Mouse (Mus musculus) forebrain, postnatal 0 days (tissue): ENCODE data around the gene Papola. TPM values are rescaled to one million over a fixed set of nuclear protein-coding genes. Genes with fewer than 3 reads are reported as not detected.

Experiments
- ATAC-seq: fragments of 200-750 bp; cut with Nextera tagmentation; 2 replicates; pipeline ENCODE4 v1.8.0; 2017; ENCODE audit warnings: mild to moderate bottlenecking, moderate library complexity
- DNase-seq: peaks from one replicate; pipeline ENCODE4 v3.0.0-alpha.2; 2015
- H3K27ac ChIP-seq: fragments of 300-500 bp; sonication (generic); 2 replicates; pipeline ENCODE4 v1.5.1; 2014; ENCODE audit warnings: low read depth, mild to moderate bottlenecking, antibody characterized with exemption, low read length, moderate library complexity, mixed read lengths
- H3K27me3 ChIP-seq: fragments of 300-500 bp; sonication (generic); 2 replicates; pipeline ENCODE4 v1.6.1; 2014; ENCODE audit warnings: mild to moderate bottlenecking, low read length, mixed read lengths; ENCODE audit not compliant: insufficient read depth
- H3K36me3 ChIP-seq: fragments of 300-500 bp; sonication (generic); 2 replicates; pipeline ENCODE4 v1.6.1; 2014; ENCODE audit warnings: mild to moderate bottlenecking, moderate library complexity; ENCODE audit not compliant: insufficient read depth
- H3K4me1 ChIP-seq: fragments of 300-500 bp; sonication (generic); 2 replicates; pipeline ENCODE4 v1.6.1; 2014; ENCODE audit warnings: antibody characterized with exemption; ENCODE audit not compliant: insufficient read depth
- H3K4me2 ChIP-seq: fragments of 300-500 bp; sonication (generic); 2 replicates; pipeline ENCODE4 v1.6.1; 2014; ENCODE audit warnings: low read depth, mild to moderate bottlenecking, moderate library complexity
- H3K4me3 ChIP-seq: fragments of 300-500 bp; sonication (generic); 2 replicates; pipeline ENCODE4 v1.5.1; 2014; ENCODE audit warnings: low read depth, low read length, mixed read lengths
- H3K9ac ChIP-seq: fragments of 300-500 bp; sonication (generic); 2 replicates; pipeline ENCODE4 v1.6.1; 2014; ENCODE audit warnings: mild to moderate bottlenecking
- H3K9me3 ChIP-seq: fragments of 300-500 bp; sonication (generic); 2 replicates; pipeline ENCODE4 v1.6.1; 2016; ENCODE audit warnings: low read length
- CTCF ChIP-seq: sonication (generic); IDR thresholded peaks from 2 replicates; pipeline ENCODE4 v1.5.1; 2016; ENCODE audit warnings: antibody characterized with exemption, control low read depth, low read depth
- WGBS: fragments of 180-500 bp; shearing (Covaris S2); extraction: QIAGEN DNeasy Blood & Tissue Kit; methylation state at CpG from one replicate; pipeline ENCODE4 v1.1.7; 2014; 5-methylcytosine and 5-hydroxymethylcytosine counted together
- polyA plus RNA-seq: library from polyadenylated mRNA; unstranded; fragments of >200 nt; fragmentation: Nextera tagmentation; extraction: Ambion mirVana; gene quantifications from 2 replicates; pipeline ENCODE4 v1.2.1, GENCODE M21; 2015
- total RNA-seq: library from RNA; depleted of rRNA; stranded (reverse); fragments of >200 nt; gene quantifications from 2 replicates; pipeline ENCODE4 v1.2.3, GENCODE M21; 2014

Papola gene
- total and polyA plus RNA-seq, 2 experiments from 2014 or later: 110 to 131 TPM

DNA sequence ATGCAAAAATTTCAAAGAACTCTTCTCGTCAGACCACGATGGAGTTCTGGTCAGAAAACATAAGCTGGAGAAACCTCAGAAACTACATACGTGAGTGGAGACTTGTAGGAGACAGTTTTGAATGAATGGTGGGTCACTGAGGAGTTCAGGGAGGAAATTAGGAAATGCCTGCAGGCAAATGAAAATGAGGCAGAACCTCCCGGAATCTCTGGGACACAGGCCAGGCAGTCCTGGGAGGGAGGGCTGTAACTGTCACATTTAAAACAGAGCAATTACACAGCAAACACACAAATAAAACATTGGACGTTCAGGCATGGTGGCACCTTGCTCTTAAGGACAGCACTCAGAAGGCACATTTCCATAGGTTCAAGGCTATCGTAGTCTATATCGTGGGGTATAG, 9.6 kb upstream of the Papola start:
- no peaks in the 10 kb centered on the region for H3K36me3 ChIP-seq
- H3K4me3 ChIP-seq: no peak overlapping the region
- no peak for ATAC-seq
- TF ChIP-seq CTCF: no peak
- H3K4me2 ChIP-seq: no peak overlapping the region
- no peak overlapping the region for H3K27ac ChIP-seq
- H3K9ac ChIP-seq: no peak overlapping the region
- no peak for DNase-seq
- no peaks in the 10 kb centered on the region for H3K4me1 ChIP-seq
- no peaks in the 10 kb centered on the region for H3K9me3 ChIP-seq
- 62% methylated on average over 7 of the region's 7 CpGs for WGBS
- no peaks in the 10 kb centered on the region for H3K27me3 ChIP-seq

DNA sequence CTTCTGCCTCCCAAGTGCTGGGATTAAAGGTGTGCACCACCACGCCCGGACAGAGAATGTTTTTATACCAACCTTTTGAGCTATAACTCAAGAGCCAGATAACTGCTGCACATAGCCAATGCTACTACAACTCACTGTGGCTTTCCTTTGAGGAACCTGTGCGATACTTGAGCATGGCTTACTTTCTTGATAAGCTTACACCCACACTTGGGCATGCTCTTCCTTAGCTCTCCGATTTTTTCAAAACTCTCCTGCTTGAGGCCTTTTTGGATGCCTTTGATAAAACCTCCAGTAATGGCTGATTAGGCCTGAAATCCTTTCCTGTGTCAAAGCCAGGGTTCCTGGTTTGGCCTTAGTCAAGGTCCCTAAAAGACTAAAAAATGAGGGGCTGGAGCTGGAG, 6.8 kb upstream of the Papola start:
- Histone ChIP-seq H3K4me2 (no peak overlapping the region), H3K27me3 (no peaks in the 10 kb centered on the region), H3K36me3 (no peaks in the 10 kb centered on the region), H3K9me3 (no peaks in the 10 kb centered on the region), H3K9ac (no peak overlapping the region), H3K27ac (no peak overlapping the region), H3K4me1 (no peaks in the 10 kb centered on the region), H3K4me3 (no peak overlapping the region)
- DNase-seq (no peak), ATAC-seq (no peak)
- 89% methylated on average over 4 of the region's 4 CpGs for whole genome bisulfite sequencing
- no peak for TF ChIP-seq CTCF

DNA sequence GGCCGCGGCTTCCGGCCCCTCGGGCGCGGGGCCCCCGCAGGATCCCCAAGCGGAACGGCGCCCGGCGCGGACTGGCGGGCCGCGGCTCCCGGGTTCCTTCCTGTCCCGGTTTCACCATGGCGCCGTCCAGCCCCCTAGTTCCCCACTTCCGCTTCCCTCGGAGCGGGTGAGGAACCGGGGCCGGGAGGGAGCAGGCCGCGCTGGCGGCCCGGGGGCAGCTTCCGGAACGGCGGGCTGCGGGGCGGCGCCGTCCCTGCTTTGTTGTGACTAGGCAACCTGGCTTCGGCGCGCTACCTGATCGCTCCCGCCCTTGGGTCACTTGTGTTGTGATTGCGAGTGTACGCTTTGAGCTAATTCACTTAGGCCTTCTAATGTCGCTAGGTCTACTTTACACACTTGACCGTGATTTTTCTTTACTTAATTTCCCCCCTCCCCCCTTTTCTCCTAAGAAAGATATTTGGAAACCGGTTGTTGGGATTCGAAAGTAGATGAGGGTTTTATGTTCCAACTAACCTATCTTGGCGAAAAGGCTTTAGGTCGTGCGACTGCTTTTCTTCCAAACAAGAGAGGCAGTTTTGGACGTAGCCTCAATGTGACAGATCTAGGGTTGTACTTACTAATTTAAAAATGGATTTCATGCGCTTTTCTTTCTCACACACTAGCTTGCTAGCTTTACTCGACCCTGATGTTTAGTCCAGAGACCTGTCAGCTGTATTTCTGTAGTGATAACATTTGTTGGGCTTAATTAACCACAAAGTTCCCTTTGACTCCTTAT, 693 bp downstream of the Papola start:
- peak overlapping the region; percentile 68 for H3K4me3 ChIP-seq
- H3K4me2 ChIP-seq: peak overlapping the region; percentile 82
- DNase-seq (no peak), ATAC-seq (peak; percentile 68)
- H3K9me3 ChIP-seq: no peaks in the 10 kb centered on the region
- H3K27ac ChIP-seq: peak overlapping the region; percentile 96
- no peak for TF ChIP-seq CTCF
- 1% methylated on average over 50 of the region's 53 CpGs for WGBS
- no peaks in the 10 kb centered on the region for H3K27me3 ChIP-seq
- peak overlapping the region; percentile 86 for H3K9ac ChIP-seq
- no peaks in the 10 kb centered on the region for H3K36me3 ChIP-seq
- H3K4me1 ChIP-seq: peaks cover 18% of the 10 kb centered on the region; the same call in 1 of the 2 replicates

DNA sequence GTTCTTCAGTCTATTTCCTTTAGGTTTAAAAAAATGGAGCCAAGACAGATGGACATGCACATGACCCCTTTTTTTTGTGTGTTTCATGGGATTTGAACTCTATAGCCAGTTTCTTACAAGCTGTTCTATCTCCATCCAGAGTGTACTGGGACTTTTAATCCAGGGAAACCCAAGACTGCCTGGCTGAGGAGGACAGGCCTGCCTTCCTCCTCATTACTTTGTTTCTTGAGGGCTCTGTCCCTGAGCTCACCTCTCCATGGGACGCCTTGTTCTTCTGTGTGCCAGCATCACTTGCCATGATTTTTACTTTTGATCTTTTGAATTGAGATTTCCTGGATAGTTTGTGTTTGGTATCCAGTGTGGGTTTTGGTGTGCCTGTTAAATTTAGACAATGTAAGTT, 1.6 kb downstream of the Papola start:
- no peaks in the 10 kb centered on the region for H3K36me3 ChIP-seq
- H3K27me3 ChIP-seq: no peaks in the 10 kb centered on the region
- 0 out of 2 replicates have a peak overlapping the region, but pooled peaks have one; percentile 68 for H3K4me3 ChIP-seq
- DNase-seq: no peak
- H3K27ac ChIP-seq: no peak overlapping the region
- no peaks in the 10 kb centered on the region for H3K9me3 ChIP-seq
- 71% methylated on average over 1 of the region's 1 CpGs for WGBS
- peaks cover 18% of the 10 kb centered on the region; the same call in 1 of the 2 replicates for H3K4me1 ChIP-seq
- H3K4me2 ChIP-seq: peak overlapping the region; percentile 82
- no peak overlapping the region for H3K9ac ChIP-seq
- no peak for TF ChIP-seq CTCF
- ATAC-seq: no peak

DNA sequence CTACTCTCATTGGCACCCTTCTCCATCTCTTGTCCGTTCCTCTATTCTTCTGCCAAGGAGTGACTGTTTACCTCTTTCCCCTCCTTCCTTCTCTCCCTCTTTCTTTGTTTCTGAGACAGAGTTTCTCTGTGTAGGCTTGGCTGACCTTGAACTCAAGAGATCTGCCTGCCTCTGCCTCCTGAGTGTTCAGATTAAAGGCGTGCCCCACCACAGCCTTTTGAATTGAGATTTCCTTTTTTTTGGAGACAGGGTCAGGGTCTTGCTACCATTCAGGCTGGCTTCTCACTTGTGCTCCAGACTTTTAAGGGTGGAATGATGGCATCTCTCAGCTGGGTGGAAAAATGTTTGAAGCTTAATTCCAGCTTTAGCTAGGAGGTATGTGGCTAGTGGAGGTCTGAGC, 3.1 kb downstream of the Papola start:
- no peak for ATAC-seq
- Histone ChIP-seq H3K27me3 (no peaks in the 10 kb centered on the region), H3K9ac (no peak overlapping the region), H3K4me3 (no peak overlapping the region), H3K4me1 (peaks cover 18% of the 10 kb centered on the region; the same call in 1 of the 2 replicates), H3K4me2 (no peak overlapping the region), H3K27ac (no peak overlapping the region), H3K36me3 (no peaks in the 10 kb centered on the region), H3K9me3 (no peaks in the 10 kb centered on the region)
- no peak for DNase-seq
- WGBS: 95% methylated on average over 2 of the region's 2 CpGs
- no peak for TF ChIP-seq CTCF

DNA sequence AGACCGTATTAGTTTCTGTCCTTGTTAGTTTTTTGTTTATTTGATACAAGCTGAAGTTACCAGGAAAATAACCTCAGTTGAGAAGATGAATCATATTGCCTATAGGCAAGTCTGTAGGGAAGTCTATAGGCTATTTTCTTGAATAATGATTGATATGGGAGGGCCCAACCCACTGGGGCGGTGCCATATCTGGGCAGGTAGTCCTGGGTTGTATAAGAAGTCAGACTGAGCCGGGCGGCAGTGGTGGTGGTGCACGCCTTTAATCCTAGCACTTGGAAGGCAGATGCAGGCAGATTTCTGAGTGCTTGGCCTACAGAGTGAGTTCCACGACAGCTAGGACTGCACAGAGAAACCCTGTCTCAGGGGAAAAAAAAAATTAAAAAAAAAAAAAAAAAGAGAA, 5.4 kb downstream of the Papola start:
- H3K9ac ChIP-seq: no peak overlapping the region
- ATAC-seq: no peak
- no peak overlapping the region for H3K4me3 ChIP-seq
- no peak for DNase-seq
- H3K4me1 ChIP-seq: peaks cover 14% of the 10 kb centered on the region; the same call in 1 of the 2 replicates
- H3K9me3 ChIP-seq: no peaks in the 10 kb centered on the region
- no peaks in the 10 kb centered on the region for H3K27me3 ChIP-seq
- H3K4me2 ChIP-seq: no peak overlapping the region
- H3K27ac ChIP-seq: no peak overlapping the region
- 96% methylated on average over 6 of the region's 6 CpGs for WGBS
- no peak for TF ChIP-seq CTCF
- no peaks in the 10 kb centered on the region for H3K36me3 ChIP-seq

DNA sequence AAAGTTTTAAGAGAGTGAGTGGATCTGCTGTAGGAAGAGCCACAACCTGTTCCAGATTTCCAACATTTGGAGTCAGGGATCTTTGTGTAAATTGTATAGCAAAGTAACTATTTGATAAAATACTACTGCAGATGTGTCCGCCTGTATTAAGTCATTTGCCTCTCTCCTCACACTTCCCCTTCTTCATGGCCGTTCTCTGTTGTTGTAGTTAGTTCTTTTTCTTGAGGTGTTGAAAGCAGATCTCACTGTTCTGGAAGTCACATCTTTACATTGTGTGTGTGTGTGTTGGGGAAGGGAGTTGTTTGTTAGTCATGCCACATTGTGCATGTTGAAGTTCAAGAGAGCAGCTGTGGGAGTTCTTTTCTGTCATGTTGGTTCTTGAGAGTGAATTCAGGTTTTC, 10.4 kb downstream of the Papola start:
- H3K4me3 ChIP-seq: no peak overlapping the region
- ATAC-seq: no peak
- no peak overlapping the region for H3K9ac ChIP-seq
- H3K27ac ChIP-seq: no peak overlapping the region
- no peak overlapping the region for H3K4me2 ChIP-seq
- TF ChIP-seq CTCF: no peak
- H3K4me1 ChIP-seq: no peaks in the 10 kb centered on the region
- 0 out of 2 replicates have a peak, but pooled peaks cover 4% of the 10 kb centered on the region for H3K36me3 ChIP-seq
- H3K9me3 ChIP-seq: no peaks in the 10 kb centered on the region
- no peaks in the 10 kb centered on the region for H3K27me3 ChIP-seq
- DNase-seq: no peak
- WGBS: 93% methylated on average over 2 of the region's 2 CpGs
